Mouse (Mus musculus) intestine, postnatal 0 days (tissue): ENCODE results near the gene Hand2. TPM values are rescaled to one million over a fixed set of nuclear protein-coding genes. Genes with fewer than 3 reads are reported as not detected.

Source experiments
- ATAC-seq: fragments of 200-750 bp; cut with Nextera tagmentation; 2 replicates; pipeline ENCODE4 v1.8.0; 2017; ENCODE audit warnings: mild to moderate bottlenecking, moderate TSS enrichment, moderate library complexity
- H3K27ac ChIP-seq: fragments of 300-500 bp; sonication (generic); 2 replicates; pipeline ENCODE4 v1.5.1; 2014; ENCODE audit warnings: mild to moderate bottlenecking, low read depth, low read length, moderate library complexity
- H3K27me3 ChIP-seq: fragments of 300-500 bp; sonication (generic); replicated peaks from 2 replicates; pipeline ENCODE4 v1.6.1; 2014; ENCODE audit warnings: low read length, mixed read lengths; ENCODE audit not compliant: control insufficient read depth, insufficient read depth
- H3K36me3 ChIP-seq: fragments of 300-500 bp; sonication (generic); 2 replicates; pipeline ENCODE4 v1.6.1; 2014; ENCODE audit warnings: mild to moderate bottlenecking, moderate library complexity; ENCODE audit not compliant: control insufficient read depth, insufficient read depth
- H3K4me1 ChIP-seq: fragments of 300-500 bp; sonication (generic); replicated peaks from 2 replicates; pipeline ENCODE4 v1.6.1; 2014; ENCODE audit warnings: antibody characterized with exemption, low read length, mixed read lengths; ENCODE audit not compliant: control insufficient read depth, insufficient read depth
- H3K4me2 ChIP-seq: fragments of 300-500 bp; sonication (generic); replicated peaks from 2 replicates; pipeline ENCODE4 v1.6.1; 2014; ENCODE audit warnings: low read depth, mild to moderate bottlenecking, moderate library complexity
- H3K4me3 ChIP-seq: fragments of 300-500 bp; sonication (generic); 2 replicates; pipeline ENCODE4 v1.5.1; 2014; ENCODE audit warnings: low read depth, low read length
- H3K9ac ChIP-seq: fragments of 300-500 bp; sonication (generic); 2 replicates; pipeline ENCODE4 v1.6.1; 2014; ENCODE audit warnings: mild to moderate bottlenecking, low read depth, low read length
- H3K9me3 ChIP-seq: fragments of 300-500 bp; sonication (generic); 2 replicates; pipeline ENCODE4 v1.6.1; 2016; ENCODE audit warnings: mixed run types; ENCODE audit not compliant: control insufficient read depth
- CTCF ChIP-seq: sonication (generic); IDR thresholded peaks from 2 replicates; pipeline ENCODE4 v1.5.1; 2016; ENCODE audit warnings: low read depth, mild to moderate bottlenecking, control low read depth, antibody characterized with exemption, moderate library complexity
- WGBS: fragments of 180-500 bp; shearing (Covaris S2); extraction: QIAGEN DNeasy Blood & Tissue Kit; methylation state at CpG from one replicate; pipeline ENCODE4 v1.1.7; 2014; 5-methylcytosine and 5-hydroxymethylcytosine counted together
- polyA plus RNA-seq: library from polyadenylated mRNA; unstranded; fragments of >200 nt; fragmentation: Nextera tagmentation; extraction: Ambion mirVana; gene quantifications from 2 replicates; pipeline ENCODE4 v1.2.1, GENCODE M21; 2015

Gene Hand2
- polyA plus RNA-seq, 1 experiment from 2014 or later = 3.5 TPM

DNA sequence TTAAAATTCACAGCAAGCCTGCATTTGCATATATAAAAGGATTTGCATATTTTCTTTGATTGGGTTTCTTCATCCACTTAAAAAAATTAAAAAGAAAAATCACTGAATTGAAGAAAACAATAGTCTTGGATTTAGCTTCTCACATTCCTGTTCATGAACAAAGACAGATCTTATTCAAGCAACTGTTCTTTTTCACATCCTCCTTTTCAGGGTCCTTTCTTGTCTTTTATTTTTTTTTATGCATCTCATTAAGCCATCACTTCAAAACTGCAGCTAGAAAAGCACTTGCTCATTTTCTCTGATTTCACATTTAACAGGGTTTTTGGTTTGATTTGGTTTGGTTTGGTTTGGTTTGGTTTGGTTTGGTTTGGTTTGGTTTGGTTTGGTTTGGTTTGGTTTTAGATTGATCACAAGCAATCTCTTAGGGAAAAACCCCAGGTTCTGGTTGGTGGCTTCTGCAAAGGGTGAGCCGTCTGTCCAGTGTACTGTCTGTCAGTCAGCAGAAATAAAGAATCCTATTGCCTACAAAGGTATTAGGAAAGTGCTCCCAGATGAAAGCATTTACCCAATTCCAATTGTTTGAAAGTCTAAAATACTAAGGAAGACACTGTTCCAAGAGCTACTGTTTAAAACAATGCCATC, 10.8 kb upstream of the Hand2 start:
- no peak for ATAC-seq
- no peak overlapping the region for H3K27ac ChIP-seq
- 60% methylated on average over 1 of the region's 1 CpGs for WGBS
- no peak overlapping the region for H3K4me3 ChIP-seq
- H3K9ac ChIP-seq = no peak overlapping the region
- no peaks in the 10 kb centered on the region for H3K9me3 ChIP-seq
- H3K36me3 ChIP-seq = no peaks in the 10 kb centered on the region
- H3K4me2 ChIP-seq = no peak overlapping the region
- peaks cover 34% of the 10 kb centered on the region for H3K27me3 ChIP-seq
- TF ChIP-seq CTCF = no peak
- H3K4me1 ChIP-seq = no peaks in the 10 kb centered on the region

DNA sequence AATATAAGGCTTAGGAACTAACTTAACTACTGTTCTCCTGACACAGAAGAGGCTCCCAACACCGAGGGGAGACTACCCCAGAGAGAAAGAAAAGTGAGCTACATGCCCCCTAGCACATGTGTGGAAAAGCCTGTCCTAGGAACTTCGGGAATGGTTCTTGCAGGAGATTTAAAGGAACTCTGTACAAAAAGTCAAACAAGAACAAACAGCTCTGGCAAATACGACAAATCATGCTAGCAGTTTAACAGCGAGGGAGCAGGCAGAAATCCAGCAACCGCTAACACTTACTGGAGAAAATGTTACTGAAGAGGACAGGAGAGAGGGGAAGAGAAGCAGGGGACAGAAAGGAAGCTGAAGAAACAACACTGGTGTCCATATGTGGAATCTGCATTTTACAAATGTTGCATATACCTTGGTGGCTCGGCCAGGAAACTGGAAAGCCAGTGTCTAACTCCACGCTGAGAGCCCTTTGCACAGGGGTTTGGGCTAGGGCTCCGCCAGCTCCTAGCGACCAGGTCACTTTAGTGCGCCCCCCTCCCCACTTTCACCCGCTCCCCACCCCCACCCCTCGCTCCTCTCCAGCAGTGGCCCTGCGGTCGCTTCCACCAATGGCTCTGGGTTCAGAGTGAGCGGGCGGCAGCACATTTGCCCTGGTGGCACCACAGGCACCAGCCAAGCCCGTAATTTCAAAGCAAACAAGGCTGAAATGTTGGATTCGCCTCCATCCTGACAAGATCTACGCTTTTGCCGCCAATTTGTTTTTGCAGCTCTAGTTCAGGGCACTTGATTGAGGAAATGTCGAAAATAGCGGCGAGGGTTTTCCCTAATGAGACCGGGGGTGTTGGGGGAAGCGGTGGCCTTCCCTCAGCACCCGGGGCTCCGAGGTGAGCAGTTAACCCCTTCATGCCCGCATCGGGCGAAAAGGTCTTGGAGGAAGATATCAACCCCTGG, 8.5 kb upstream of the Hand2 start:
- 2% methylated on average over 30 of the region's 30 CpGs for WGBS
- ATAC-seq = no peak

DNA sequence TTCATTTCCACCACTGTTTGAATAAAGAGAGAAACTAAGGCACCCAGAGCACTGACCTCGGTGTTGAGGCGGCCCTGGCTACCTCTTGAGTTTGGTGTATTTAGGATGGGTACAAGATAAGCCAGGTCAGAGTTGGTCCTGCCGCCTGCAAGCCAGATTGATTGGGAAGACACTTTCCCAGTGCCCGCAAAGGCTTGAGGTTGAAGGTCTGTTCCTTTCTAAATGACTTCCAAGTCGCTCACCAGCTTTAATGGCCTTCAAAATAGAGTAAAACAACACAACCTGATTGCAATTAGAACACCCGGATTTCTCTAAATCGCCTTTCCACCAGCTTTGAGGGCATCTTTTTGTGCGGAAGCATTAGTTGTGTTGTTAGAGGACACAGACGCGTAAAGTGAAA, 7.2 kb upstream of the Hand2 start:
- H3K4me1 ChIP-seq = no peaks in the 10 kb centered on the region
- peaks cover 62% of the 10 kb centered on the region for H3K27me3 ChIP-seq
- TF ChIP-seq CTCF = no peak
- no peak overlapping the region for H3K27ac ChIP-seq
- H3K4me3 ChIP-seq = no peak overlapping the region
- no peak for ATAC-seq
- 35% methylated on average over 10 of the region's 10 CpGs for WGBS
- no peak overlapping the region for H3K9ac ChIP-seq
- H3K9me3 ChIP-seq = no peaks in the 10 kb centered on the region
- H3K4me2 ChIP-seq = no peak overlapping the region
- H3K36me3 ChIP-seq = no peaks in the 10 kb centered on the region

More for the DNA sequence above, 8.5 kb upstream of the Hand2 start:
- H3K4me3 ChIP-seq = peak overlapping the region; percentile 25
- peak overlapping the region; percentile 22; the same call in 1 of the 2 replicates for H3K9ac ChIP-seq
- no peaks in the 10 kb centered on the region for H3K4me1 ChIP-seq
- H3K9me3 ChIP-seq = no peaks in the 10 kb centered on the region
- no peaks in the 10 kb centered on the region for H3K36me3 ChIP-seq
- H3K27ac ChIP-seq = no peak overlapping the region
- peaks cover 52% of the 10 kb centered on the region for H3K27me3 ChIP-seq
- TF ChIP-seq CTCF = no peak
- H3K4me2 ChIP-seq = peak overlapping the region; percentile 60

DNA sequence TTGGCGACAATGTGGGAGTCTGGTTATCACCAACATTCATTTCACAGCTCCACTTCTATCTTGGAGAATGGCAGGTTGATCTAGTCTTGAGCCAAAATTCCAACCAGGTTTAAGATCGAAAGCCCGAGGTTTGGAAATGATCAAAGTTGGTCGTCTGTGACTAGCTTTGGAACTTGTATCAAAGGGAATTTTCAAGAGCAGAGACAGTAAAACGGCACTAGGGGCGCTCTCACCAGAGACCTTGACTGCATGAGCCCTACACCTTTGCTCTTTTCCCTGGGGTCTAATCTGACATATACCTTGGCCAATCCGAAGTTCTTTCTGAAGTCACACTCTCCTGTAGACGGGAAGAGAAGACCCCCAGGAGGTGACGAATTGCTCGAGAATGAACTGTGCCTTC, 6.6 kb upstream of the Hand2 start:
- Histone ChIP-seq H3K4me1 (no peaks in the 10 kb centered on the region), H3K27ac (no peak overlapping the region), H3K36me3 (no peaks in the 10 kb centered on the region), H3K4me3 (no peak overlapping the region), H3K9me3 (no peaks in the 10 kb centered on the region), H3K4me2 (no peak overlapping the region), H3K9ac (no peak overlapping the region), H3K27me3 (peaks cover 68% of the 10 kb centered on the region)
- peak; percentile 61 for TF ChIP-seq CTCF
- ATAC-seq = no peak
- 12% methylated on average over 10 of the region's 10 CpGs for WGBS

DNA sequence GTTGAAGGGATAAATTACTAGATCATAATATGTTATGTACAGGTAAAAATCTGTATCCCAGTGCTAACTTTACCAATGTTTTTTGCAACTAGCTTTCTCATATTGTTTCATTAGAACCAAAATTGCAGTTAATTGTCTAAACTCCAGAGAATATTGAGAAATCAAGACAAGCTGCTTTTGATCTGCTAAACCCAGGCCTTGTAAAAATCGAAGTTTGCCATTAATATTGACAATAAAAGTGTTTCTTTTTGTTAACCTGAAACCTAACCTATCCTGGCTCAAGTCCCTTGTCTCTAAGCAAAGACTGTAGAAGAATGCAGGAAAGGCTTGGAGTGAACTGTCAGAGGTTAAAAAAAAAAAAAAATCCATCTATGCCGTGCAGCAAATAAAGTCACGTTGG, 5.3 kb upstream of the Hand2 start:
- Histone ChIP-seq H3K27ac (no peak overlapping the region), H3K4me2 (no peak overlapping the region), H3K36me3 (no peaks in the 10 kb centered on the region), H3K9me3 (no peaks in the 10 kb centered on the region), H3K4me3 (no peak overlapping the region), H3K4me1 (no peaks in the 10 kb centered on the region), H3K9ac (no peak overlapping the region), H3K27me3 (peaks cover 75% of the 10 kb centered on the region)
- ATAC-seq = no peak
- TF ChIP-seq CTCF = no peak
- 45% methylated on average over 3 of the region's 3 CpGs for WGBS

DNA sequence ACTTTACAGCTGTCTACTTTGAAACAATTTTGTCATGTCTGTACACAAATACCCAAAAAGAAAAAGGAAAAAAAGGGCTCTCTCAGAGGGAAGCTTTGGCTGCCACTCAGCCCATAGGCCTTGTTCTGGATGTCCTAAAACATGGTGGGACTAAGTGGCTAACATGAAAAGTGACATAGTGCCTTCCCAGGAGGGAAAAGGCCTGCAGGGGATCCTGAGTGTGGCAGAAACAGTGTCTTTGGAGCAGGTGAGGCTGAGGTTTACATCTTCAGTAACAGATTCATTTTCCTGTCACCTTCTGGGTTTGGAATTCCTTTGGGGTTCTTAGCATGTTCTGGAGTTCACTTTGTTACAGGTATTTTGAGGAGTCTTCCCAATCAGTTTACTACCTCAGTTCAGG, 3.7 kb upstream of the Hand2 start:
- Histone ChIP-seq H3K9ac (no peak overlapping the region), H3K4me3 (no peak overlapping the region), H3K9me3 (no peaks in the 10 kb centered on the region), H3K27ac (no peak overlapping the region), H3K4me1 (no peaks in the 10 kb centered on the region), H3K36me3 (no peaks in the 10 kb centered on the region), H3K27me3 (peaks cover 78% of the 10 kb centered on the region), H3K4me2 (no peak overlapping the region)
- no peak for ATAC-seq
- no peak for TF ChIP-seq CTCF
